Mouse (Mus musculus): ENCODE results near the gene Cmpk1. TPM values are rescaled to one million over a fixed set of nuclear protein-coding genes. Genes with fewer than 3 reads are reported as not detected.

Cmpk1 gene
- total RNA-seq, 2 experiments from 2014 or later = 32.1 to 36.8 TPM

GRCm38 (mm10) chr4:114945021-114945420 is 42.0 kb downstream of the Cmpk1 start:
- DNase-seq = no peak

GRCm38 (mm10) chr4:114942583-114942982 is 44.5 kb downstream of the Cmpk1 start:
- DNase-seq = no peak

- DNase-seq = no peak
These were observed 44.9 kb downstream of the Cmpk1 start for GRCm38 (mm10) chr4:114942112-114942511.

GRCm38 (mm10) chr4:114941311-114941710 is 45.7 kb downstream of the Cmpk1 start:
- no peak for DNase-seq

GRCm38 (mm10) chr4:114938248-114938647 is 48.8 kb downstream of the Cmpk1 start:
- DNase-seq = no peak

- DNase-seq = no peak
These were observed 49.5 kb downstream of the Cmpk1 start for GRCm38 (mm10) chr4:114937459-114938047.

- DNase-seq = no peak
These were observed 52.9 kb downstream of the Cmpk1 start for GRCm38 (mm10) chr4:114934188-114934587.

GRCm38 (mm10) chr4:114932747-114933146 is 54.3 kb downstream of the Cmpk1 start:
- no peak for DNase-seq

- DNase-seq = no peak
These were observed 57.9 kb downstream of the Cmpk1 start for GRCm38 (mm10) chr4:114929155-114929554.

- no peak for DNase-seq
These were observed 61.1 kb downstream of the Cmpk1 start, which contains the start of gene Foxe3 for GRCm38 (mm10) chr4:114925917-114926312. TSS of gene Foxe3 (minus strand) at chr4:114926013.

- peak; percentile 38 for DNase-seq
These were observed 61.8 kb downstream of the Cmpk1 start for GRCm38 (mm10) chr4:114924971-114925916.

GRCm38 (mm10) chr4:114917091-114917490 is 70.0 kb downstream of the Cmpk1 start:
- peak; percentile 59 for DNase-seq

- no peak for DNase-seq
These were observed 71.0 kb downstream of the Cmpk1 start for GRCm38 (mm10) chr4:114916056-114916455.

GRCm38 (mm10) chr4:114913594-114913962 is 73.5 kb downstream of the Cmpk1 start:
- peak; percentile 54 for DNase-seq

GRCm38 (mm10) chr4:114912705-114913593 is 74.1 kb downstream of the Cmpk1 start:
- DNase-seq = no peak

- DNase-seq = peak; percentile 41
These were observed 77.2 kb downstream of the Cmpk1 start for GRCm38 (mm10) chr4:114909602-114910484.

Other genes starting within 250 kb of the Cmpk1 start
- gene Gm12830, start 165.5 kb downstream of the Cmpk1 start, total RNA-seq (2021) = not detected
- under 1 TPM; 0.85 to 0.90 TPM for gene Foxd2, start 78.4 kb downstream of the Cmpk1 start, total RNA-seq (2021)
- not detected for gene Foxe3, start 61.2 kb downstream of the Cmpk1 start, total RNA-seq (2021)
- 1 to 10 TPM; 1.9 to 2.8 TPM for gene Stil, start 12.9 kb upstream of the Cmpk1 start, total RNA-seq (2021)
- gene Tal1, start 69.2 kb upstream of the Cmpk1 start, total RNA-seq (2021) = 1 to 10 TPM; 2.0 to 3.7 TPM
- under 1 TPM; 0.28 to 0.45 TPM for gene Pdzk1ip1, start 101.5 kb upstream of the Cmpk1 start, total RNA-seq (2021)
- gene Cyp4x1, start 147.0 kb upstream of the Cmpk1 start, total RNA-seq (2021) = under 1 TPM in 1 of 2 experiments, not detected in 1; 0.07 TPM